24 mouse cellular contexts compared by ENCODE assay signal in genomic region chr3:73006045-73006444, GRCm38 (mm10). TPM values are rescaled to one million over a fixed set of nuclear protein-coding genes. Genes with fewer than 3 reads are reported as not detected.
DNase-seq lines count a peak whose midpoint lies in the region; ATAC-seq and TF ChIP-seq lines count a peak whose summit lies in the region.
"Had no signal": no experiment of that assay in that cellular context is flagged by ENCODE, and none has a peak within 500 bp of the region (broad histone marks: within the 10 kb centered on the region; RNA-seq: fewer than 3 reads in every experiment).

No protein-coding gene starts in this region.

- H3K4me3 ChIP-seq in hindbrain, embryonic 10.5 days, result no peak overlapping the region
- H3K4me3 ChIP-seq in hindbrain, embryonic 16.5 days (ENCODE audit: low read length), result no peak overlapping the region
- H3K4me3 ChIP-seq in midbrain, embryonic 12.5 days, result no peak overlapping the region
- H3K4me3 ChIP-seq in midbrain, embryonic 13.5 days (replicated peaks), result no peak overlapping the region
- no peak overlapping the region for H3K4me3 ChIP-seq in ES-E14 (ENCODE audit: insufficient read depth in 1 of 2, low read depth in 1 of 2, low read length in 2 of 2, poor library complexity in 1 of 2, severe bottlenecking in 1 of 2)
- H3K4me3 ChIP-seq: embryonic facial prominence, embryonic 13.5 days; forebrain, embryonic 13.5 days; gastrocnemius, adult 2 months; heart, embryonic 12.5 days; hindbrain, embryonic 15.5 days had no signal

- H3K4me1 ChIP-seq in hindbrain, embryonic 10.5 days (replicated peaks), result 0 out of 2 replicates have a peak, but pooled peaks cover 4% of the 10 kb centered on the region
- no peaks in the 10 kb centered on the region for H3K4me1 ChIP-seq in hindbrain, embryonic 16.5 days (ENCODE audit: control insufficient read depth, insufficient read depth, low read depth, low read length)
- H3K4me1 ChIP-seq in midbrain, embryonic 12.5 days, result 0 out of 2 replicates have a peak, but pooled peaks cover 2% of the 10 kb centered on the region
- 0 out of 2 replicates have a peak, but pooled peaks cover 4% of the 10 kb centered on the region for H3K4me1 ChIP-seq in midbrain, embryonic 13.5 days (replicated peaks)
- H3K4me1 ChIP-seq in ES-E14 (ENCODE audit: control insufficient read depth in 2 of 2, insufficient read depth in 2 of 2, low read length in 2 of 2, poor library complexity in 1 of 2), result no peaks in the 10 kb centered on the region; a peak in 1 of 4 replicates
- H3K4me1 ChIP-seq: embryonic facial prominence, embryonic 13.5 days; forebrain, embryonic 13.5 days; heart, embryonic 12.5 days; hindbrain, embryonic 15.5 days had no signal

- in situ Hi-C loops in ES-E14 (cut with MboI; ENCODE audit: low sequenced_read_pairs in 2 of 2, unreplicated experiment in 2 of 2), result no loop called here

- no peak overlapping the region for H3K4me2 ChIP-seq in hindbrain, embryonic 16.5 days (ENCODE audit: low read length)
- H3K4me2 ChIP-seq in midbrain, embryonic 12.5 days (replicated peaks), result no peak overlapping the region
- H3K4me2 ChIP-seq in midbrain, embryonic 13.5 days (replicated peaks), result no peak overlapping the region
- H3K4me2 ChIP-seq: embryonic facial prominence, embryonic 13.5 days; forebrain, embryonic 13.5 days; heart, embryonic 12.5 days; hindbrain, embryonic 15.5 days had no signal

- no peaks in the 10 kb centered on the region for H3K27me3 ChIP-seq in hindbrain, embryonic 10.5 days (ENCODE audit: insufficient read depth, poor library complexity, severe bottlenecking)
- no peaks in the 10 kb centered on the region for H3K27me3 ChIP-seq in hindbrain, embryonic 16.5 days (replicated peaks; ENCODE audit: control insufficient read depth, insufficient read depth, low read length)
- no peaks in the 10 kb centered on the region for H3K27me3 ChIP-seq in midbrain, embryonic 12.5 days
- H3K27me3 ChIP-seq in midbrain, embryonic 13.5 days, result no peaks in the 10 kb centered on the region
- H3K27me3 ChIP-seq: embryonic facial prominence, embryonic 13.5 days; forebrain, embryonic 13.5 days; heart, embryonic 12.5 days; hindbrain, embryonic 15.5 days had no signal

- WGBS in hindbrain, embryonic 10.5 days, result 7% methylated on average over 6 of the region's 6 CpGs
- WGBS in hindbrain, embryonic 16.5 days, result 6% methylated on average over 6 of the region's 6 CpGs
- 4% methylated on average over 6 of the region's 6 CpGs for WGBS in midbrain, embryonic 12.5 days
- WGBS in midbrain, embryonic 13.5 days, result 5% methylated on average over 2 of the region's 6 CpGs

- H3K27ac ChIP-seq in hindbrain, embryonic 10.5 days, result no peak overlapping the region
- no peak overlapping the region for H3K27ac ChIP-seq in hindbrain, embryonic 16.5 days (ENCODE audit: low read depth, low read length)
- no peak overlapping the region for H3K27ac ChIP-seq in midbrain, embryonic 12.5 days (replicated peaks)
- no peak overlapping the region for H3K27ac ChIP-seq in midbrain, embryonic 13.5 days
- H3K27ac ChIP-seq in ES-E14 (ENCODE audit: insufficient read depth, low read depth, low read length, poor library complexity, severe bottlenecking), result no peak overlapping the region; the same call in 1 of the 2 replicates
- H3K27ac ChIP-seq: embryonic facial prominence, embryonic 13.5 days; forebrain, embryonic 13.5 days; gastrocnemius, adult 2 months; hindbrain, embryonic 15.5 days had no signal

- no peak for ATAC-seq in hindbrain, embryonic 16.5 days
- peak; percentile 71 for ATAC-seq in midbrain, embryonic 12.5 days (ENCODE audit: low FRiP score, low read depth)
- no peak for ATAC-seq in midbrain, embryonic 13.5 days
- ATAC-seq: forebrain, embryonic 13.5 days; inflammation-experienced regulatory T-cells, adult 6 months; intestine, postnatal 0 days had no signal

- H3K9ac ChIP-seq in hindbrain, embryonic 16.5 days (ENCODE audit: low read depth, low read length), result no peak overlapping the region
- H3K9ac ChIP-seq in midbrain, embryonic 12.5 days (replicated peaks), result no peak overlapping the region
- no peak overlapping the region for H3K9ac ChIP-seq in midbrain, embryonic 13.5 days (replicated peaks)
- no peak overlapping the region for H3K9ac ChIP-seq in ES-E14 (ENCODE audit: insufficient read depth, low read depth, low read length, poor library complexity, severe bottlenecking)
- H3K9ac ChIP-seq: embryonic facial prominence, embryonic 13.5 days; forebrain, embryonic 13.5 days; heart, embryonic 12.5 days; hindbrain, embryonic 15.5 days had no signal

- H3K9me3 ChIP-seq in hindbrain, embryonic 10.5 days, result no peaks in the 10 kb centered on the region
- no peaks in the 10 kb centered on the region for H3K9me3 ChIP-seq in hindbrain, embryonic 16.5 days (ENCODE audit: control insufficient read depth, low read length)
- H3K9me3 ChIP-seq in midbrain, embryonic 12.5 days, result no peaks in the 10 kb centered on the region
- H3K9me3 ChIP-seq in midbrain, embryonic 13.5 days, result no peaks in the 10 kb centered on the region
- no peaks in the 10 kb centered on the region for H3K9me3 ChIP-seq in ES-E14 (ENCODE audit: control insufficient read depth, insufficient read depth, low read depth, low read length)
- H3K9me3 ChIP-seq: embryonic facial prominence, embryonic 13.5 days; forebrain, embryonic 13.5 days; heart, embryonic 12.5 days; hindbrain, embryonic 15.5 days had no signal

- DNase-seq in hindbrain, embryonic 10.5 days (ENCODE audit: low spot score), result peak; percentile 3
- DNase-seq in ES-E14 (ENCODE audit: low read depth, low spot score), result peak; percentile 27
- peak; percentile 26 for DNase-seq in ZHBTc4 (ENCODE audit: low read depth, low spot score)
- DNase-seq in right cerebral cortex, adult 2 months (ENCODE audit: low spot score in 2 of 2), result no peak
- DNase-seq: adrenal gland, adult 2 months; adrenal gland, postnatal 25 days; cerebellum, adult 18-20 months; cerebellum, adult 9-11 months; cerebellum, postnatal 36 days; gastrocnemius, adult 2 months; gastrocnemius, postnatal 25 days had no signal

- no peaks in the 10 kb centered on the region for H3K36me3 ChIP-seq in hindbrain, embryonic 10.5 days
- no peaks in the 10 kb centered on the region for H3K36me3 ChIP-seq in hindbrain, embryonic 16.5 days (ENCODE audit: control insufficient read depth, insufficient read depth, low read length)
- H3K36me3 ChIP-seq in midbrain, embryonic 12.5 days, result no peaks in the 10 kb centered on the region
- H3K36me3 ChIP-seq in midbrain, embryonic 13.5 days, result no peaks in the 10 kb centered on the region
- no peaks in the 10 kb centered on the region for H3K36me3 ChIP-seq in ES-E14 (ENCODE audit: control insufficient read depth, insufficient read depth, low read length, poor library complexity, severe bottlenecking)
- H3K36me3 ChIP-seq: embryonic facial prominence, embryonic 13.5 days; heart, embryonic 12.5 days; hindbrain, embryonic 15.5 days had no signal

TF ChIP-seq in ES-E14, 5 proteins besides CTCF, POLR2A, EP300 and RAD21:
- TF ChIP-seq ZNF384 (IDR thresholded peaks at IDR 0.05; ENCODE audit: low read depth, low read length) (peak; percentile 94), CHD2 (IDR thresholded peaks at IDR 0.05; ENCODE audit: low read depth, low read length) (no peak), MAFK (IDR thresholded peaks at IDR 0.05; ENCODE audit: insufficient read depth, low read depth, low read length) (no peak), ZC3H11A (IDR thresholded peaks at IDR 0.05; ENCODE audit: borderline replicate concordance, low read depth, low read length) (no peak), HCFC1 (IDR thresholded peaks at IDR 0.05; ENCODE audit: borderline replicate concordance, insufficient read depth, low read length) (no peak)

RNA-seq across cellular contexts. Expression of gene Sis, which starts 38.4 kb away (rescaled TPM):
- 0.03 TPM in 1 of 2 replicates, not detected in the other for polyA plus RNA-seq in hindbrain, embryonic 10.5 days (2016; fragmentation: Nextera tagmentation; extraction: Ambion mirVana)
- polyA plus RNA-seq in hindbrain, embryonic 16.5 days (2015; fragmentation: Nextera tagmentation; extraction: Ambion mirVana), result 0.04 TPM in 1 of 2 replicates, not detected in the other
- not detected in 2 replicates for polyA plus RNA-seq in midbrain, embryonic 12.5 days (2016; fragmentation: Nextera tagmentation; extraction: Ambion mirVana)
- polyA plus RNA-seq in midbrain, embryonic 13.5 days (2015; fragmentation: Nextera tagmentation; extraction: Ambion mirVana), result not detected in 2 replicates
- not detected in 2 replicates for total RNA-seq in ES-E14 (2012; rRNA removed)
- total RNA-seq: adrenal gland, adult 2 months; adrenal gland, postnatal 25 days; gastrocnemius, adult 2 months; gastrocnemius, postnatal 25 days; granulocyte monocyte progenitor cell, adult 5-6 weeks; heart, adult 8-10 months; heart, postnatal 25 days; MEL had no signal
- polyA plus RNA-seq: adrenal gland, adult 2 months; forebrain, embryonic 13.5 days; heart, embryonic 12.5 days; hindbrain, embryonic 15.5 days had no signal

RNA-seq across cellular contexts. Expression of gene Slitrk3, which starts 51.6 kb away (rescaled TPM):
- polyA plus RNA-seq in hindbrain, embryonic 10.5 days (2016; fragmentation: Nextera tagmentation; extraction: Ambion mirVana), result 0.71 and 1.8 TPM in 2 replicates
- polyA plus RNA-seq in hindbrain, embryonic 16.5 days (2015; fragmentation: Nextera tagmentation; extraction: Ambion mirVana), result 27.2 and 27.4 TPM in 2 replicates
- polyA plus RNA-seq in midbrain, embryonic 12.5 days (2016; fragmentation: Nextera tagmentation; extraction: Ambion mirVana), result 4.6 and 5.5 TPM in 2 replicates
- 11.1 and 11.6 TPM in 2 replicates for polyA plus RNA-seq in midbrain, embryonic 13.5 days (2015; fragmentation: Nextera tagmentation; extraction: Ambion mirVana)
- total RNA-seq in ES-E14 (2012; rRNA removed), result 0.04 TPM in 1 of 2 replicates, not detected in the other
- total RNA-seq: adrenal gland, adult 2 months; adrenal gland, postnatal 25 days; gastrocnemius, adult 2 months; granulocyte monocyte progenitor cell, adult 5-6 weeks; heart, postnatal 25 days; MEL had no signal
- polyA plus RNA-seq: adrenal gland, adult 2 months; inflammation-experienced regulatory T-cells, adult 6 months had no signal

Comparison
In these comparisons a context has a peak if more than half of its experiments do, and no peak if none do; other contexts are left out.
1. DNase-seq: peak in hindbrain, embryonic 10.5 days (single experiment), ES-E14 (single experiment) and ZHBTc4 (single experiment); none in right cerebral cortex, adult 2 months (0 of 2).